Mouse (Mus musculus) heart, postnatal 36 days (tissue): ENCODE data around the gene Rgs2. TPM values are rescaled to one million over a fixed set of nuclear protein-coding genes. Genes with fewer than 3 reads are reported as not detected.
A peak's percentile ranks its signal among the peaks of the same experiment; 100 is the strongest.

Source experiments
- DNase-seq, 2 experiments: peaks; one replicate each; pipeline ENCODE4 v3.0.0; 2021 to 2022
- intact Hi-C: fragments of 180-260 bp; cut with DNase I; formaldehyde crosslinking; loops from one replicate; pipeline ENCODE4 v1.15.1; 2025
- total RNA-seq, 2 experiments: library from RNA; stranded (reverse); gene quantifications; 2 replicates each; pipeline ENCODE4 v1.2.3; 2021

The Rgs2 gene
- total RNA-seq, result 10 to 100 TPM; 26.8 to 81.7 TPM

DNA sequence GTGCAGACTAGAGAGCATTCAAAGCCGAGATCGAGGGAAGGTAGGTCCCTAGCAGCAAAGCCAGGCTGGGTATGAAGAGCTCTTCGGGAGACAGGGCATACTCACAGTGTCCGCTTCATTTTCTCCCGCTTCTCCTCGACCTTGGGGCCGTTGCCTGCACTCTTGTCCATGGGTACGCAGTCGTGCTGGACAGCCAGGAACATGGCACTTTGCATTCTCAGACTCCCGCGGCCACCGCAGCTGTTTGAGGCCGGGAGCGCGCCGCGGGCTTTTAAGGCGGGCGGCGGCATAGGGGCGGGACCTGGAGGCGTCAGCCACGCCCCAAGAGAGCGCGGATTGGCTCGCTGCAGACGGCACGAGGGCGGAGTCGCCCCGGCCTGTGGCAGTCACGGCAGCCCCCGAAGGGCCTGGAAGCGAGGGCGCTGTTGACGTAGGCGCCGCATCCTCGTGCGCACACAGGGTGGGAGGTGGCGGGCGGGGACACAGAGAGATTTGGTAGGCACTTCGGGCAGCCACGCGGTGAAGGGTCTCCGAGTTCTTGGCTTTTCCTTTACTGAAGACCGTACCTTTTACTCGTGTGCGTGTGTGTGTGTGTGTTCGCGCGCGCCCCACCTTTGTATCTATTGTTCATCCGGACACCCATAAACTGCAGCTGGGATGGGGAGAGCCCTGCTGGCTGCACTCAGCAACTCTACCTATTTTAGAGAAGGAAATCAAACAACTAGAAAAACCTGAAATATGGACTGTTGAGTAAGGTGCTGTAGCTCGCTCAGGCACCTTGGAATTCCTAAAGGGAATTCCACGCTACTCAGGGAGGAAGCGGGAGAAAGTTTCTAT, at the start of gene Rgs2:
TSS of gene Rgs2 (minus strand) at position 258 of the 837 bp plus-strand sequence.
- DNase-seq, result peak; percentile 98
- intact Hi-C loops, result loop anchor here (5.0 to 10.0 kb wide), 3 partner anchors 87 to 302 kb away; partner anchors contain the start of gene Cdc73

DNA sequence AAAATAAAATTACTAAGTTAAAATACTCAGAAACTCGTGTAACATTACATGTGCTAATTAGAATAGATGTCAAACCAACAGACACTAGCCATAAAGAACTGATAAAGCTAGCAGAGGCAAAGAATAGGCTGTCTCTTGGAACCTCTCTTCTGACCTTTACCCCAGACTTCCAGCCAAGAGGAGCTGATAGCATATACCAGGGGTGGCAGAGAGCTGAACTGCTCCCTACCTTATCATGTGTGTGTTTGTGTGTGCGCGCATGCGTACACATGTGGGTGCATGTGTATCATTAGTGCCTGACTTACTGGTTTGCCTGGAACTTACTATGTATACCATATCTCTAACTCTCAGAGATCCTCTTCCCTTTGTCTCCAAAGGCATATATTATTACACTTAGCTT, 49.4 kb upstream of the Rgs2 start:
- intact Hi-C loops, result no loop called here

DNA sequence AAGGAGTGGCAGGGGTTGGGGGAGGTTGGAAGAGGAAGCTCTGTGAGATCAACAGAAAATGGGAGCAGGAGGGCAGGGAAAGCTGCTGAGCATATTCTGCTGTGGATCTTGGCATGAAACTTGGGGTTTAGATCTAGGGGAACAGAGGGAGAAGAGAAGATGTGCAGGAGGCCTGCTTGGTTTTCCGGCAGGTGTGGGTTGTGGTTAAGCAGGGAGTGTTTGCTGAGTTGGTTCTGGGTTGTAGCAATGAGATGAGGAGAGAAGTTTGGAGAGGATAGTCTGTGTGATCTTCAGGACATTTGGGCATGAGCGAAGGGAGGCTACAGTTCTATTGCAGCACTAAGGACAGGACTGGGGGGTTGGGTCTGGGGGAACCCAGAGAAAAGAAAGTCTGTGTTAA, 37.9 kb upstream of the Rgs2 start:
- intact Hi-C loops, result no loop called here
- no peak for DNase-seq

More for the DNA sequence above, 49.4 kb upstream of the Rgs2 start:
- no peak for DNase-seq

DNA sequence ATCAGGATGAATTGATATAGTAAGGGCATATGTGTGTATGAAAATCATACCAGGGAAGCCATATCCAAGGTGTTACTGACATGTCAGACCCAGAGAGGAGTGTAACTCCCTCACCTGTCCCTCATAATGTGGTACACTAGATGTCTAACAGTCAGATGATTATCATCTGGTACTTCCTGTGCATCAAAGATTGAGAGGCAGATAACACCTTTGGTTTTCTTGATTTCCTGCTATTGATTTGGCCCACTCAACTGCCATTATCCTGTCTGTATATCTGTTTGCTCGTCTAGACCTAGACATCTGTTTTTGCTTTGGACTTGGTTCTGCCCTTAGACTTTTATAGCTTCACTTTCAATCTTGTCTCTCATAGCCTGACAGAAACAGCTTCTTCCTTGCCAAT, 29.5 kb upstream of the Rgs2 start:
- intact Hi-C loops, result no loop called here

DNA sequence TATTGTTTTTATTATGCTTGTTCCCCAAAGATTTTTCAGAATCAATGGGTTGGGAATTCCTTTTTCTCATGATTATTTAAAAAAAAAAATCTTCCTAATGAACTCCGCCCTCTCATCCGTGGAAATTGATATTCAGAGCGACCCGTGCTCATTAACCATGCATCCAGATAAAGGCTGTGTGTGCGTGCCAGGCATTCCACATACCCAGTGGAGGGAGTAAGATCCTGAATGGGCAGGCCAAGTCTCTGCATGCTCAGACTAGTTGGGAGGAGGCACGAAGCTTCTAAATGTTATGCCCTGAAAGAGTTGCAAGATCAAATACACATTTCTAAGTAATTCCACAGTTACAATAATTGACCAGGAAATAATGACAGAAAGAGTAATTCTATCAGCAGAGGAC, 26.5 kb upstream of the Rgs2 start:
- no peak for DNase-seq
- intact Hi-C loops, result no loop called here

More for the DNA sequence above, 29.5 kb upstream of the Rgs2 start:
- no peak for DNase-seq

DNA sequence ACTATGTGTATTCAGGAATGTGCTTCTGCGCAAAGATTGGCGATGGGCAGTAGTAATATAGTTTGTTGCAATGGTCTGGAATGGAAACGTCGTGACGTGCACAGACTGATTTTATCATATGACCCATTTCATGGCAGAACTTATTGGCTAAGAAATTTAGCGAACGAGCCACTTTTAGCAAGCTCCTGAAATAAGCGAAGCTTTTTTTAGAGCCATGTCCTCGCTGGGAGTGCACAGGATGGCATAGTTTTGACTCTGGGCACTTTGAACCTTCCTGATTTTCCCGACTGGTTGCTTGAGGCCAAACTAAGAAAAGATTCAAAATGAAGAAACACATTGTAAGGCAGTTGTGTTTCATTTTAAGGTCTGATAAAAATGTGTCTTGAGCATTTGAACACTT, 25.7 kb upstream of the Rgs2 start:
- DNase-seq, result no peak
- intact Hi-C loops, result no loop called here

DNA sequence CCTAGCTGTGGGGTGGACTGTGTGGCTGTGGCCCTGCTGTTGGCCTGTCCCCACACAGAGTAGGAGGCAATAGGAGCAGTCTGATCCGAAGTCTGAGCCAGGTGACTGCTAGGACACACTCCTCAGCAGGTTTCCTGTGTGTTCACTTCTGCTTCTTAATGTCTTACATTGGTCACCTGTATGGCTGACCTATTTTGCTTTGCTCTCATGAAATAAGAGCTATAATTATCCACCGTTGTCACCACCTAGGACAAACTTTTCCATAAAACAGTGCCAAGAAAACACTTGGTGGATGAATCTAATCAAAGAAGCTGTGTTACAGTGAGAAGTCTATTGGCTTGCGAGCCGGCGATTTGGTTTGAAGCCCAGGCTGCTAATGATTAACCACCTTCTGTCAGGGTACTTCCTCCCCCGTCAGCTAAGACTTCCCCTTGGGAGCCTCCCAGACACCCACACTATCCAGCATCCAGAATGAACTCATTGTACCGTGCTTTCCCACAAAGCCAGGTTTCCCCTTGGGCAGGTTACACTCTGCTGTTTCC, 14.5 kb upstream of the Rgs2 start:
- intact Hi-C loops, result loop anchor here (5.0 kb wide), 1 partner anchor 39 kb away; no protein-coding TSS in a partner anchor
- DNase-seq, result peak; percentile 43 to 54

DNA sequence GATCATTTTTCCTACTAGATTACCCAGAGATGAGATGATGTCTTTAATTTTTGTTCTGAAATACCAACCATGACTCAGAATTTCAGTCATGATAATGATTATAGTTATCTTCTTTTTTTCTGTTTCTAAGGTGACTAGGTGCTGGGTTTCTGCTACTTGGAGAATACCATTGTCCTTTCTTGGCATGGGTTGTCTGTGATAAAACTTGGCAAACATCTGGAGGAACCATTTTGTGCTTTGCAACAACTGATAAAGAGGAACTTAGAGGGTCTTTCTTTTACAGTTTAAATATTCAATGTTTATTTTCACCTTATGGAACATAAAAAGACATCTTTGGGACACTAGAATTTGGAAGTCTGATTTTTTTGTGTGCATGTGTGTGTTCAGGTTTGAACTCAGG, 10.0 kb upstream of the Rgs2 start:
- intact Hi-C loops, result no loop called here
- no peak for DNase-seq

DNA sequence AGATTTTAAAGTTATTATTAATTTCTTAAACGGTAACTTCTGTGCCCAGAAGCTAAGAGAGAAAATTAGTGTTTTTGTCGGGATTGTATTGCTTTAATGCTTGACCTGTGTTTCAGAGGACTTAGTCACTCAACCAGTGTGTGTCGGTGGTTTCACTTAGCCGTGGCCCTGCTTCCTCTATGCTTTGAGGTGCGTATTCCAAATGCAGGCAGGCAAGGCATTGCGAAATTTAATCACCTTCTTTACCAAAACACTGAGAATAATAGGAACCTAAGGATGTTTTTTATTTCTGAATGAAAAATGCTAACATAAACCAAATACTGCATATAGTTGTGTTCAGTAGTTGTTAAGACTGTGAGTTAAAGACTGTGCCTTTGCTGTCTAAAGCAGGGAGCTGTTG, 3.4 kb upstream of the Rgs2 start:
- no peak for DNase-seq
- intact Hi-C loops, result loop anchor here (10.0 kb wide), 1 partner anchor 197 kb away; no protein-coding TSS in a partner anchor

DNA sequence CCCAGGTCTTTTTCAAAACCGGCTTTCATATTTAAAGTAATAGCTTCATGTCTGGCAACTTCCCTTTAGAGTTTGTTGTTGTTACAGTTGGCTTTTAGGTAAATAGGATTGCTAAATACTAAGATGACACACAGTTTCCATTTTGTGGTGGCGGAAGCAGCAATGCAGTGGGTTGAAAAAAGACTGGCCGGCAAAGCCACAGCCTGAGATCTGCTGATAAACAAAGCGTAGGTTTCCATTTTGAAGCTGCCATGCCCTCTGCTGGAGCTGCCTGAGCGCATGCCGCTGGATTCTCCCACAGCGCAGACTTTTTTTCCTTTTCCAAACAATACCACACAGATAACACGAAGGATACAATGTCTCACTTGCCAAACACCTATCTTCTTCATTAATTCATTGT, 2.6 kb upstream of the Rgs2 start:
- DNase-seq, result peak; percentile 67 to 68

DNA sequence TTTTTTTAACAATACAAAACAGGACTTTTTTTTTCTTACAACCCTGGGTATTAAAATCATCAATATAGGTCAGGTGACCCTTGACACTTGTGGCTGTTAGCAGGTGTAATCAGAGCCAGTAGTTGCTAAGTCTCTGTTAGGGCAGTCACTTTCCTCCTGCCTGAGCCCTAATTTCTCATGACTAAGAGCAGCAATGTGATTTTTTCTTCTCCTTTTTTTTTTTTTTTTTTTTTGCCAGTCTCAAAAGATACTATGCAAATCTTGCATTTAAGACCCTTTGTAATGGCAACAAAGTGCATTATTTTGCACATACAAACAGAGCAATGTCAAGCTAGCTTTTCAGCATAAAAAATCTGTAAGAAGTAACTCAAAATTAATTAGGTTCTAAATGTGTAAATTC, 1.7 kb upstream of the Rgs2 start:
- intact Hi-C loops, result loop anchor here (1.0 to 10.0 kb wide), 2 partner anchors 191 to 199 kb away; no protein-coding TSS in a partner anchor

More for the DNA sequence above, 2.6 kb upstream of the Rgs2 start:
- intact Hi-C loops, result loop anchor here (1.0 to 10.0 kb wide), 2 partner anchors 192 to 198 kb away; no protein-coding TSS in a partner anchor

DNA sequence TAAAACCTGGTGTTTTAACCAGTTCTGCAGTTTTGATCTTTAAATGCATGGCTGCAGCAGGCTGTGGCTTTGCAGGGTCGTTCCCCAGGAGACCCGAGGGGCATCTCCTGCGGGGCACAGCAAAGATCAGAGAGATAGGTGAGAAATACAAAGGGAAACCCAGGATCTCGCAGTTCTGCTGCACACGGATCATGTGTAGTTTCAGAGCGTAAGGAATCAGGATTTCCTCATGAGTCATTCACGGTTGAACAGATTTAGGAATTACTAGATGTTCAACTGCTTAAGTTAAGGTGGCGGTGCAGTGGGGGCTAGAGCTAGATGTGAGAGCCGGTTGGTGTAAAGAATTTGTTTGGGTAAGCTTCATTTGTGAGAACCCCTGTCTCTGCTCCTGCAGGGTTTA, 780 bp upstream of the Rgs2 start:
- intact Hi-C loops, result loop anchor here (5.0 to 10.0 kb wide), 3 partner anchors 87 to 302 kb away; partner anchors contain the start of gene Cdc73
- DNase-seq, result peak in 1 of 2 experiments; percentile 36

More for the DNA sequence above, 1.7 kb upstream of the Rgs2 start:
- no peak for DNase-seq

DNA sequence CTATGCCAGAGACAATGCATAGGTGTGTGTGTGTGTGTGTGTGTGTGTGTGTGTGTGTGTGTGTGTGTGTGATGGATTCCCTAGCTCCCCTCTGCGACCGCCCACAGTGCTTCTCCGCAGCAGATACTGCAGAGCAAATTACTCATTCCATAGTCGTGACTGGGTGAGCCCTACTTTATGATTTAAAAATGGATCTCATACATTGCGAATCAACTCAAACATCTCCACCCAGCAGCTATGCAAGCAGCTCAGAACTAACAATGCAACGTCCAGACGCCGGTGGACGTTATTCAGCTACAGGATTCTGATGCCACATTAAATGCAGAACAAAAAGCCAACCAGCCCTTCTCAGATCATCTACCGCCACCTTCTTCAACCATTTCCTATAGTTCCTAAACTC, 545 bp downstream of the Rgs2 start:
- peak in 1 of 2 experiments; percentile 39 for DNase-seq
- intact Hi-C loops, result loop anchor here (5.0 to 10.0 kb wide), 3 partner anchors 86 to 301 kb away; partner anchors contain the start of gene Cdc73

DNA sequence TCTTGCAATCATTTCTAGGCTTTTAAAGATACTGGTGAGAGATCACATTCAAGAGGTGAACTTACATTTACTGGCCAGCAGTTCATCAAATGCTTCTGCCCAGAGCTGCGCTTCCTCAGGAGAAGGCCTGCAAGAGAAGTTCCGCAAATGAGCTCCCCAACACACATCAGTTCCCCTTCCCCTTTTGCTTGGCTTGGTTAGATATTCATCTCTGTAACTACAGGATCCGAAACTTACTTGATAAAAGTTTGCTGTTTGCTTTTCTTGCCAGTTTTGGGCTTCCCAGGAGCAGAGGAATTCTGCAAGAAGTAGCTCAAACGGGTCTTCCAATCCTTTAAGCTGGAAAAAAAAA, 1.3 kb downstream of the Rgs2 start:
- DNase-seq, result no peak
- intact Hi-C loops, result loop anchor here (5.0 to 10.0 kb wide), 3 partner anchors 85 to 300 kb away; partner anchors contain the start of gene Cdc73

DNA sequence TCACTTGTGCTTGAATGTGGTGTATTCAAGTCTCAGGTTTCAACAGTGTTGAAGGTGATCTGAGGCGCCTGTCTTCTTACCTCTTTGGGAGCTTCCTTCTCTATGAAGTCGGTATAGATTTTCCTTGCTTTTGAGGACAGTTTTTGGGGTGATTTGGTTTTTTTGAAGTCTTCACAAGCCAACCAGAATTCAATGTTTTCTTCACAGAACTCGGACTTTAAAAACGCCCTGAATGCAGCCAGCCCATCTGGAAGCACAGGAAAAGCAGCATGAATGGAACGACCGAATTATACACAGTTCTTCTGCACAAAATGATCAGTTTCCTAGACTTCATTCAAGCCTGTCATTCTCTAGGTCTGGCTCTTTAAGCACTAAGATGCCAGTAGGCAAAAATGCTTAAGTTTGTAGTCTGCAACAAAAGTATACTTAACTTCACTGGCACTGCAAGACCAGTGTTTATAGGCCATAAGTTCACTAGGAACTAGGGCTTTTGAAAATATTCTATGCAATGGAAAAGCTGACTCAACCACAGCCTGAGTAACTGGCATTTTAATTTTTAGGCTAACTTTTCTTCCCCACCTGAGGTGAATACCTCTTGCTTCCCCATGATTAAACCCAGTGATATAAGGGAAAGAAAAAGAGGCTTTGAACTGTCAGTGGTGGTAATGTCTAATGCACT, 1.8 kb downstream of the Rgs2 start:
- intact Hi-C loops, result loop anchor here (5.0 to 10.0 kb wide), 3 partner anchors 85 to 300 kb away; partner anchors contain the start of gene Cdc73
- no peak for DNase-seq

DNA sequence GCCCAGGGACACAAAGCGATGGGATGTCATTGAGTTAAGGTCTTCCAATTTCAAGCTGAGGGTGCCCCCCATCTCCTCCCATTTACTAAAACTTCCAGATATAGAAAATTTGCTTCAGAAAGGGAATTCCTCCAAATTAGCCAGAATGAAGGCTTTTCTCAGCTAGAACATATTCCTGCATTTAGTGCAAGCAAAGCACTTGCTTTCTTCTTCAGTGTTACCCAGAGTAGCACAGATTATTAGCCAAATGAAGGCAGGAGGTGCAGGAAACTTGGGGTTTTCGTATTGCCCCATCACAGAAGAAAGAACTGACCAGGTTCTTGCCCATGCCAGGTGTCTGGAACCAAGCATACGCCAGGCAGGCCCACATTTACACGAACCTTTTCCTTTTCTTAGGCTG, 3.7 kb downstream of the Rgs2 start:
- intact Hi-C loops, result loop anchor here (5.0 to 10.0 kb wide), 3 partner anchors 83 to 298 kb away; partner anchors contain the start of gene Cdc73
- no peak for DNase-seq

DNA sequence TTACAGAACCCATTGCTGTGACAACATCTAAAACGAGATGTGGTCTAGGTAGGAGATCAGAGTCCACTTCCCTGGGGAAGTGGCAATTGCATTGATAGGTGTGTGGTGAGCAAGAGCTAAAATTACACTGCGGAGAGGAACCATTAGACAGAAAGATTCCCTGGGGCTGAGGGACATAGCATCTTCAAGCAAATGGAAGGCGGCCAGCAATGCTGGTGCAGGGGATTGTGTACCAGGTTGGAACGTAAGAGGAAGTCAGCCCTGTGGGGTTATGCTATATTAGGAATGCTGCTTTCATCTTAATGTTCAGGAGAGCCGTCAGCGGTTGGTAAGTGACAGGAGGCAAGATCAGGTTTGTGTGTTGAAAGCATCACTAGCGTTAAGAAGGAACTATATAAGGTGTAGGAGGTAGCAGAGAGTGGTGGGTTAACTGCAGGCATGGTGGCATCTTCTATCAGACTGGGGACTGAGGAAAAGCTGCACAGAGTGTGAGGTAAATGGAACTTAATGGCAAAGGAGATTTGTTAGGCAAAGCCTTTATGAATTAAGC, 4.5 kb downstream of the Rgs2 start:
- DNase-seq, result no peak
- intact Hi-C loops, result no loop called here

DNA sequence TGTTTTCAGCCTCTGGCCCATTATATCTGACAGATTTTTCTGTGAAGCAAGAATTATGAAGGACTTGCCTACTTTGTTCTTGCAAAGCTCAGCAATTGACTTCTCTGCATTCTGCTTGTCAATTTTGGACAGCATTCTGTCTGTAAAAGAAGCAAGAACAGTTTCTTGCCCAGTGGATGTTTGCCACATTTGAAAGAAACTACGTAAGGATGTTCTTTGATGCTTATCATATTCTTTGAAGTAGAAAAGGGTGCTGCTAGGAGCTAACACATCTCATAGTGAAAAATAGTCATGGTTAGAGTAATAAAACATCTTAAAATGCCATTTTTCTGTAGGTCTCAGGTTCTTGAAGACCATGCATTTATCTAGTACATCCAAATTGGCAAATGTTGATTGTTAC, 10.9 kb downstream of the Rgs2 start:
- no peak for DNase-seq
- intact Hi-C loops, result no loop called here

DNA sequence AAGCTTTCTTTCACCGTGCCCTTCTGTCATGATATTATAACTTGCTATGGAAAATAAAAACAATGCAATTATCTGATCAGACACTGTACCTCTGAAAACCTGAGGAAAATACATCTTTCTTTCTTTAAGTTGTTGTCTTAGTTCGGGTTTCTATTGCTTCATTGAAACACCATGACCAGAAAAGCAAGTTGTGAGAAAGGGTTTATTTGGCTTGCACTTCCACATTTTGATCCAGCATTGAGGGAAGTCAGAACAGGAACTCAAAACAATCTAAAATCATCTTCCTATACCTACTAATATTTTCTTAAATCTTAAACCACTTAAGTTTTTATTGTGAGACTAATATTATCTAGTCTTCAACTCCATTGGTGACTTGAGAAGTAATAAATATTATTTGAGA, 11.4 kb downstream of the Rgs2 start:
- no peak for DNase-seq
- intact Hi-C loops, result no loop called here

DNA sequence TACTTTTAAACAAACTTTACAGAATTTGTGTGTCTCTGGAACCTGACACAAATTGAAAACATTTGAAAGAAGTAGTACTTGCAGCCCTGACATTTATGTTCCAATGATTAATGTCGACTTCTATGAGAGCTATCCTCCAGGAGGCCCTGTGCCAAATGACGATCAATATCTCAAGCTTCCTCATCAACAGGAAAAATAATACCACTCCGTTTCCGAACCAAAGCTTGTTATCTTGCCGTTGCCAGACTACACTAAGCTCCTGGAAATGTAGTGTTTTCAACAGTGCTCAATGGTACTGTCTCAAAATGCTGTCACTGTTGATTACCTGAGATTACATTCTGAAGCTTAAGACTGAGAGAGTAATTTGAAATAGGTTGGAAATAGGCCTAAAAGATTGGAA, 13.7 kb downstream of the Rgs2 start:
- intact Hi-C loops, result no loop called here

DNA sequence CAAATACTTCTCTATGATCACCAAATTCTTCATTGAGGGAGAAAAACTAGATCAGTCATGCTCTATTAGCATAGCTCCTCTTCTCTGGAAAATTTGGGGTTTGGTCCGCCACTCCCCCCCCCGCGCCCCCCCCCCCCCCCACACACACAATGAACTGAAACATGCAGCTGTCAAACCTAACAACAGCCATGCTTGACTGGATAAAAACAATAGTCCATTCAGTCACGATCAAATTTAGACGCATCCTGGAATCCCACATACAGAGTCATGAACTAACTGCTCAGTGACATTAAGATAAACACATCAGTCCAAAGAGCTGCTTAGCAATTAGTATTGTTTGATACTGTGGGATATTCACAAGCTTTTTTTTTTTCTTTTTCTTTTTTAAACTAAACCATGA, 14.2 kb downstream of the Rgs2 start:
- no peak for DNase-seq
- intact Hi-C loops, result no loop called here

More for the DNA sequence above, 13.7 kb downstream of the Rgs2 start:
- no peak for DNase-seq
